Mouse (Mus musculus) hindbrain, embryonic 10.5 days (tissue): ENCODE measurements at regions not wholly inside any gene's neighbourhood (a gene's known extent, or its start where the extent isn't known, plus 50 kb on each side); places are given as distances from the start of the nearest gene placed in this dataset.

ENCODE experiments used
- DNase-seq: peaks from one replicate; pipeline ENCODE4 v3.0.0-alpha.2; 2017; ENCODE audit warnings: low spot score
- H3K27ac ChIP-seq: fragments of 300-500 bp; sonication (generic); 2 replicates; pipeline ENCODE4 v1.5.1; 2016; ENCODE audit warnings: mild to moderate bottlenecking, moderate library complexity
- H3K27me3 ChIP-seq: fragments of 300-500 bp; sonication (generic); 2 replicates; pipeline ENCODE4 v1.6.1; 2016; ENCODE audit warnings: mild to moderate bottlenecking; ENCODE audit not compliant: poor library complexity, insufficient read depth, severe bottlenecking
- H3K36me3 ChIP-seq: fragments of 300-500 bp; sonication (generic); 2 replicates; pipeline ENCODE4 v1.6.1; 2016; ENCODE audit warnings: mild to moderate bottlenecking, moderate library complexity
- H3K4me1 ChIP-seq: fragments of 300-500 bp; sonication (generic); replicated peaks from 2 replicates; pipeline ENCODE4 v1.6.1; 2016; ENCODE audit warnings: mild to moderate bottlenecking
- H3K4me3 ChIP-seq: fragments of 300-500 bp; sonication (generic); 2 replicates; pipeline ENCODE4 v1.5.1; 2016; ENCODE audit warnings: mild to moderate bottlenecking, moderate library complexity
- H3K9me3 ChIP-seq: fragments of 300-500 bp; sonication (generic); 2 replicates; pipeline ENCODE4 v1.6.1; 2016; ENCODE audit warnings: mild to moderate bottlenecking, moderate library complexity
- WGBS: fragments of 180-500 bp; shearing (Covaris S2); methylation state at CpG from one replicate; pipeline ENCODE4 v1.1.7; 2016; 5-methylcytosine and 5-hydroxymethylcytosine counted together

- DNase-seq = no peak
- Histone ChIP-seq H3K27me3 (no peaks in the 10 kb centered on the region), H3K4me1 (no peaks in the 10 kb centered on the region), H3K4me3 (no peak overlapping the region), H3K36me3 (no peaks in the 10 kb centered on the region), H3K9me3 (no peaks in the 10 kb centered on the region), H3K27ac (no peak overlapping the region)
- WGBS = 80% methylated on average over 6 of the region's 6 CpGs
These were observed 239.4 kb upstream of the Rnaseh2b start for GRCm38 (mm10) chr14:62053004-62053403.

GRCm38 (mm10) chr14:62057096-62057495, 235.3 kb upstream of the Rnaseh2b start:
- no peaks in the 10 kb centered on the region for H3K4me1 ChIP-seq
- H3K27me3 ChIP-seq = no peaks in the 10 kb centered on the region
- H3K36me3 ChIP-seq = no peaks in the 10 kb centered on the region
- no peak overlapping the region for H3K27ac ChIP-seq
- WGBS = 69% methylated on average over 4 of the region's 4 CpGs
- H3K9me3 ChIP-seq = no peaks in the 10 kb centered on the region
- DNase-seq = no peak
- H3K4me3 ChIP-seq = no peak overlapping the region

DNA sequence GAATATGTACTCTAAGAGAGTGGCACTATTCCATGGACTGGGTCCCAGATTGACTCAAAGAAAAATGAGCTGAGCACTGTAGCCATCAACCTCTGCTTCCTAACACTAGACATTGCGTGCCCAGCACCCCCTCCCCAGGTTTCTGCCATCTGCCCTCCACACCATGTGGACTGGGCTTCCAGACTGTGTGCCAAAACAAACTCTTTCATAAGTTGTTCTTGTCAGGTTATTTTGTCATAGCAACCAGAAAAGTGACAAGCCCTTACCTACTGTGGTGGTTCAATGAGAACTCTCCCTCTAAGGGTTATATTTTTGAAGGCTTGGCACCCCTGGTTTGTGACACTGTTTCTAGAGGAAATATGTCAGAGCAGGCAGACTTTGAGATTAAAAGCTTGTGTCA, 234.3 kb upstream of the Rnaseh2b start:
- no peaks in the 10 kb centered on the region for H3K9me3 ChIP-seq
- H3K27me3 ChIP-seq = no peaks in the 10 kb centered on the region
- no peak overlapping the region for H3K4me3 ChIP-seq
- H3K4me1 ChIP-seq = no peaks in the 10 kb centered on the region
- DNase-seq = no peak
- 95% methylated on average over 1 of the region's 1 CpGs for WGBS
- no peak overlapping the region for H3K27ac ChIP-seq
- H3K36me3 ChIP-seq = no peaks in the 10 kb centered on the region

DNA sequence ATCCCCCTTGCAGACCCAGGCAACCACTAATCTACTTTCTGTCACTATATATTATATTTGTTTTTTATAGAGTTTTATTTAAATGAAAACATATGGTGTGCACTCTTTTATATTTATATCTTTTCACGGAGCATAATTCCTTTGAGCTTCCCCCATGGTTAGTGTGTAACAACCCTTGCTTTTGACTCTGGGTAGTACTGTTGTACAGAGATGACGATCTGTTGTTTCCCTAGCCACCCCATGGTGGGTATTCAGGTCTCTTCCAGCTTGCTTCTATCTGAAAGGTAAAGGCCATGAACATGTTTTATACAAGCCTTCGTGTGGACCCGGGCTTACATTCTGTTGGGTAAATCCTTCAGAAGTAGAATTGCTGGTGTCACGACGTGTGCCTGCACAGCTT, 221.2 kb upstream of the Rnaseh2b start:
- Histone ChIP-seq H3K4me1 (no peaks in the 10 kb centered on the region), H3K9me3 (no peaks in the 10 kb centered on the region), H3K4me3 (no peak overlapping the region), H3K27ac (no peak overlapping the region), H3K27me3 (no peaks in the 10 kb centered on the region), H3K36me3 (no peaks in the 10 kb centered on the region)
- WGBS = 90% methylated on average over 6 of the region's 6 CpGs
- no peak for DNase-seq

DNA sequence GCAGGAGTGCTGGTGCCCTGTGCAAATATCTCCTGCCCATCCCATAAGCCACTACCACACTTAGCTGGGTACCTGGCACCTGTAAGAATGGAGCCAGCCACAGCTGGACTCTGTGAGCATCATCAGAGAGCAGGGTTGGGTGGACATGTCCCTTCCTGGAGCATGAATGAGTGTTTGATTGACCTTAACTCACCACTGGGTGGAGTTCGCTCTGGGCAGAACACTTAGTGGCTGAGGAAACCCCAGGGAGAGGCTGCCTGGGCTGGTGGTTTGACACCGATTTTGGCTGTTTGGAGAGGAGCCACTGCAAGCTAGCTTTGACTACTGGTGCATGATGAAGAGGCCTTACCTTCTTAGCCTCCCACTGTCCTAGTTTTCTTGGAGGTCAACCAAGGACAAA, 208.3 kb upstream of the Rnaseh2b start:
- Histone ChIP-seq H3K4me3 (no peak overlapping the region), H3K27ac (no peak overlapping the region), H3K9me3 (no peaks in the 10 kb centered on the region), H3K36me3 (no peaks in the 10 kb centered on the region), H3K4me1 (no peaks in the 10 kb centered on the region; the same call in 1 of the 2 replicates), H3K27me3 (no peaks in the 10 kb centered on the region)
- DNase-seq = no peak
- WGBS = 79% methylated on average over 2 of the region's 2 CpGs

DNA sequence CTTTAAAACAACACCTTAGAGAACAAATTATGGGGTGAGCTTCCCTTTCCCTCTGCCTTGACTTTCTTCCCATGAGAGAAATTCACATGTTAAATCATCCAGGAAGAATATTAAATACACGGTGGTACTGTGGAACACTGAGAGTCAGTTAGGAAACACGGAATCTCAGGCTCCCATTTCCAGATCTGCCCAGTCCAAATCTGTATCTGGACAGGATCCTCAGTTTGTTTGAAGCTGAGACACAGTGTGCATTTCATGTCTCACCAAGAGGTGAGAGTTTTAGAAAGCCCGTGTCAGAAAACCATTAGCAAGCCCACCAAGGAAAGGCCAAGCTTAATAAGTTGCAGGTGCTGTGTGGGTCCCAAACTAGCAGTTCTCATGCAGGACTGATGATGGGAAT, 204.2 kb upstream of the Rnaseh2b start:
- Histone ChIP-seq H3K27ac (no peak overlapping the region), H3K4me1 (no peaks in the 10 kb centered on the region; the same call in 1 of the 2 replicates)
- 77% methylated on average over 3 of the region's 3 CpGs for WGBS

GRCm38 (mm10) chr14:62117532-62117931, 174.9 kb upstream of the Rnaseh2b start:
- H3K27me3 ChIP-seq = no peaks in the 10 kb centered on the region
- H3K4me3 ChIP-seq = no peak overlapping the region
- WGBS = 89% methylated on average over 3 of the region's 3 CpGs
- no peaks in the 10 kb centered on the region for H3K36me3 ChIP-seq
- H3K9me3 ChIP-seq = no peaks in the 10 kb centered on the region
- no peak overlapping the region for H3K27ac ChIP-seq
- H3K4me1 ChIP-seq = no peaks in the 10 kb centered on the region
- DNase-seq = no peak

More for the DNA sequence above, 204.2 kb upstream of the Rnaseh2b start:
- H3K36me3 ChIP-seq = no peaks in the 10 kb centered on the region
- H3K27me3 ChIP-seq = no peaks in the 10 kb centered on the region
- DNase-seq = no peak
- H3K4me3 ChIP-seq = no peak overlapping the region
- no peaks in the 10 kb centered on the region for H3K9me3 ChIP-seq

- Histone ChIP-seq H3K27me3 (no peaks in the 10 kb centered on the region), H3K27ac (no peak overlapping the region), H3K9me3 (no peaks in the 10 kb centered on the region), H3K36me3 (no peaks in the 10 kb centered on the region), H3K4me3 (no peak overlapping the region), H3K4me1 (no peaks in the 10 kb centered on the region)
- 67% methylated on average over 2 of the region's 2 CpGs for WGBS
- DNase-seq = no peak
These were observed 173.8 kb upstream of the Rnaseh2b start for GRCm38 (mm10) chr14:62118542-62118953.

GRCm38 (mm10) chr14:62128918-62129317, 163.5 kb upstream of the Rnaseh2b start:
- Histone ChIP-seq H3K9me3 (no peaks in the 10 kb centered on the region), H3K4me3 (no peak overlapping the region), H3K27me3 (no peaks in the 10 kb centered on the region), H3K36me3 (no peaks in the 10 kb centered on the region), H3K27ac (no peak overlapping the region), H3K4me1 (no peaks in the 10 kb centered on the region)
- 83% methylated on average over 6 of the region's 6 CpGs for WGBS
- no peak for DNase-seq

- WGBS = 79% methylated on average over 8 of the region's 8 CpGs
- Histone ChIP-seq H3K4me1 (no peaks in the 10 kb centered on the region), H3K9me3 (peaks cover 9% of the 10 kb centered on the region), H3K27me3 (no peaks in the 10 kb centered on the region), H3K4me3 (no peak overlapping the region), H3K27ac (no peak overlapping the region), H3K36me3 (no peaks in the 10 kb centered on the region)
- no peak for DNase-seq
These were observed 160.0 kb upstream of the Rnaseh2b start for GRCm38 (mm10) chr14:62132353-62132816.

DNA sequence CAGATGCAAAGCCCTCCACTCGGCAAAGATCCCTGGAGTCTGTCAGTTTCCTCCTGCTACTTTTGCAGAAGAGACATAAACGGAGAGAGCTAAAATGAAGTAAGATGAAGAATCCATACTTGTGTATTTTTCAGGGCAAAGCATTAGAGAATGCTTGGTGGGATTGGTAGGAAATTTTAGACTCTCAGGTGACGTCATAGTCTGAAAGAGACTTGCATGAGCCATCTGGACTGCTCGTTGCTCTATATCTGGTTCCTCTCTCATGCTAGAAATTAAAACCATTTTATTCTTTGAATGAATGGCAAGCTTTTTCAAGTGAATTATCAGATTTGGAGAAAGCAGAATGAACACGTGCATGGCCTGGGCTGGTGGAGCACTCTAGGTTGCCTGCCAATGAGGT, 154.4 kb upstream of the Rnaseh2b start:
- no peak overlapping the region for H3K27ac ChIP-seq
- DNase-seq = no peak
- 78% methylated on average over 5 of the region's 5 CpGs for WGBS
- H3K4me3 ChIP-seq = no peak overlapping the region
- H3K4me1 ChIP-seq = no peaks in the 10 kb centered on the region
- H3K9me3 ChIP-seq = peaks cover 9% of the 10 kb centered on the region
- no peaks in the 10 kb centered on the region for H3K36me3 ChIP-seq
- H3K27me3 ChIP-seq = no peaks in the 10 kb centered on the region

DNA sequence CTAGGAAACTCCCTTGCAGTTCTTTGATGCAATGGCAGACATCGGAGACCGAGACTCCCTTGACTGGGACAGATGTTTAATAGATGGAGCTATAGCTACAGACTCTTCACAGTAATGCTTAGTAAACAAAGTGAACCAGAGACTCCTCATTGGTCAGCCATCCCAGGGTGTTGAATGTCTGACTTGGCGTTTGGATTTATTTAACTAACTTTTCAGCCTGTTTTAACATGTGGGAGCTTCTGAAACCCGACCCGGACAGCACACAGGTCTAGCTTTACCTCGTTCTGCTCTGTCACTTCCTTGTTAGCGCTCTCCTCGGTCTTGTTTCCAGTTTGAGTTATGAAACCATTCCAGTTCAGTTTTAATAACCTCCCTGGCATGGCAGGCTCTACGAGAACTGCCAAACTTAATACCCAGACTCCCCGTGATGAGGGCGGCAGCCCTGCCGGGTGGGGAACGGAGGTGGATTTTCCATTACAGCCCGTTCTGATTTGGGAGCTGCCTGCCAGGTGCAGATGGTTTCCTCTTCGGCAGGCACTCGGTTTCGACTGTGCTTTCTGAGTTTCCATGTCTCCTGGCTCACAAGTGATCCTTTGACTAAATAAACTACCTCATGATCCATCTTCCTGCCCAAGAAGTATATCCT, 147.9 kb upstream of the Rnaseh2b start:
- no peak overlapping the region for H3K27ac ChIP-seq
- no peaks in the 10 kb centered on the region for H3K36me3 ChIP-seq
- no peaks in the 10 kb centered on the region for H3K4me1 ChIP-seq
- H3K27me3 ChIP-seq = no peaks in the 10 kb centered on the region
- H3K9me3 ChIP-seq = no peaks in the 10 kb centered on the region
- whole genome bisulfite sequencing = 75% methylated on average over 17 of the region's 17 CpGs
- H3K4me3 ChIP-seq = no peak overlapping the region
- DNase-seq = no peak

DNA sequence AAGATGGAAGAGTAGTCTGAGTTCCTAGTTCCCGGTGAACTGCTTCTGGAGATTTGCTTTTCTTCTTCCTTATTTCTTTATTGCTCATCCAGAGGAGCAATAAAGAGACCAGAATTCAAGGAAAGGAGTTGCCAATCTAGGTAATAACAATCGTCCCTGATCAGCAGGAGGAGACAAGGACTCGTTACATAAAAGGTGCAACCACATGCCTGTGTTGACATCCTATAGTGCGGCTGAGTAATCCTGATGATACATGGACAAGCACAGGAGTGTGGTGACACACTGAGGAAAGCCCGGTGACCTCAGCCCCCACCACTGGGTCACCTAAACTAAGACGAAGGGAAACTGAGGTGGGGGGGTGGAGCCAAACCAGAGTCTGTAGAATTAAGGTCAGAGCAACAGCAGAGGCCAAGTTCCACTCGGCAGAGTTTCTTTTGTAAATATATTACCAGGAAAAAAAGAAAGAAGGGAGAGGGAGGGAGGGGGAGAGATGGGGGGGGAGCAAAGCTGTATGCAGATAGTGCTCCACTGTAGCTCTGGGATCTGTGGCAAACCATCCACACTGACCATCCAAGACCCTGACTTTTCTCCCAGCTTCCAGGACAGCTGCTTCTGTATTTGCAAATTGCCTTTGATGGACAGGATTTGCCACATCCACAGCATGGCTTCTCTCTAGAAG, 135.2 kb upstream of the Rnaseh2b start:
- no peak overlapping the region for H3K4me3 ChIP-seq
- 77% methylated on average over 7 of the region's 7 CpGs for WGBS
- H3K4me1 ChIP-seq = no peaks in the 10 kb centered on the region
- no peak overlapping the region for H3K27ac ChIP-seq
- no peaks in the 10 kb centered on the region for H3K27me3 ChIP-seq
- DNase-seq = no peak
- no peaks in the 10 kb centered on the region for H3K9me3 ChIP-seq
- H3K36me3 ChIP-seq = no peaks in the 10 kb centered on the region
